ENCODE assay signal across 30 mouse cellular contexts in genomic region chr1:81092056-81092455, GRCm38 (mm10). TPM values are rescaled to one million over a fixed set of nuclear protein-coding genes. Genes with fewer than 3 reads are reported as not detected.
"Had no signal": no experiment of that assay in that cellular context is flagged by ENCODE, and none has a peak within 500 bp of the region (broad histone marks: within the 10 kb centered on the region; RNA-seq: fewer than 3 reads in every experiment).

No protein-coding gene starts in this region.

- H3K4me3 ChIP-seq: embryonic facial prominence, embryonic 12.5 days; embryonic facial prominence, embryonic 13.5 days; embryonic facial prominence, embryonic 15.5 days; erythroblast, embryonic 14.5 days; forebrain, embryonic 10.5 days; forebrain, embryonic 12.5 days; forebrain, embryonic 13.5 days; forebrain, embryonic 15.5 days; gastrocnemius, adult 2 months; heart, adult 2 months had no signal

- H3K4me1 ChIP-seq: embryonic facial prominence, embryonic 12.5 days; embryonic facial prominence, embryonic 13.5 days; embryonic facial prominence, embryonic 15.5 days; forebrain, embryonic 12.5 days; forebrain, embryonic 15.5 days had no signal

- H3K9me3 ChIP-seq: embryonic facial prominence, embryonic 12.5 days; embryonic facial prominence, embryonic 13.5 days; embryonic facial prominence, embryonic 15.5 days; forebrain, embryonic 10.5 days; forebrain, embryonic 12.5 days; forebrain, embryonic 13.5 days; forebrain, embryonic 15.5 days had no signal

- DNase-seq: cerebellum, adult 8-10 months; cerebellum, adult 9-11 months; cerebellum, postnatal 10 days; cerebellum, postnatal 14 days; cerebellum, postnatal 25 days; embryo, embryonic 11 days; forebrain, postnatal 0 days; gastrocnemius, adult 2 months; gastrocnemius, postnatal 10 days; gastrocnemius, postnatal 14 days; gastrocnemius, postnatal 36 days; heart, adult 11 months; heart, adult 18-20 months; heart, adult 2 months had no signal

- H3K9ac ChIP-seq: embryonic facial prominence, embryonic 12.5 days; embryonic facial prominence, embryonic 13.5 days; embryonic facial prominence, embryonic 15.5 days; forebrain, embryonic 12.5 days; forebrain, embryonic 13.5 days; forebrain, embryonic 15.5 days; forebrain, postnatal 0 days had no signal

- H3K27me3 ChIP-seq: embryonic facial prominence, embryonic 12.5 days; embryonic facial prominence, embryonic 13.5 days; embryonic facial prominence, embryonic 15.5 days; forebrain, embryonic 12.5 days; forebrain, embryonic 13.5 days; forebrain, embryonic 15.5 days had no signal

- H3K36me3 ChIP-seq: embryonic facial prominence, embryonic 12.5 days; embryonic facial prominence, embryonic 13.5 days; embryonic facial prominence, embryonic 15.5 days; forebrain, embryonic 10.5 days; forebrain, embryonic 12.5 days; forebrain, embryonic 15.5 days had no signal

- H3K27ac ChIP-seq: embryonic facial prominence, embryonic 12.5 days; embryonic facial prominence, embryonic 13.5 days; embryonic facial prominence, embryonic 15.5 days; forebrain, embryonic 10.5 days; forebrain, embryonic 12.5 days; forebrain, embryonic 13.5 days; forebrain, embryonic 15.5 days; gastrocnemius, adult 2 months; heart, adult 2 months had no signal

- ATAC-seq: forebrain, embryonic 13.5 days; forebrain, embryonic 14.5 days; forebrain, embryonic 15.5 days; forebrain, embryonic 16.5 days; forebrain, postnatal 0 days had no signal

- H3K4me2 ChIP-seq: embryonic facial prominence, embryonic 12.5 days; embryonic facial prominence, embryonic 13.5 days; embryonic facial prominence, embryonic 15.5 days; forebrain, embryonic 12.5 days; forebrain, embryonic 13.5 days; forebrain, embryonic 15.5 days had no signal

RNA-seq across cellular contexts. Expression of gene Nyap2, which starts 15.3 kb away (rescaled TPM):
- total RNA-seq: common myeloid progenitor, adult 5-6 weeks; gastrocnemius, adult 18-20 months; gastrocnemius, adult 2 months; gastrocnemius, adult 8-10 months; gastrocnemius, postnatal 36 days; gastrocnemius, postnatal 4 days; granulocyte monocyte progenitor cell, adult 5-6 weeks; heart, adult 18-20 months; heart, adult 2 months; heart, adult 8-10 months had no signal
- polyA plus RNA-seq: erythroblast, embryonic 14.5 days; heart, adult 2 months had no signal
